Mouse (Mus musculus) kidney, adult 2 months (tissue): ENCODE data around the gene Cacfd1. TPM values are rescaled to one million over a fixed set of nuclear protein-coding genes. Genes with fewer than 3 reads are reported as not detected.

ENCODE experiments used
- DNase-seq: peaks from one replicate; pipeline ENCODE4 v3.0.0; 2021
- H3K27ac ChIP-seq: fragments of 200-500 bp; 2 replicates; pipeline ENCODE4 v1.5.1; 2012; ENCODE audit warnings: low read depth, low read length, control low read depth, inconsistent platforms; ENCODE audit not compliant: insufficient read depth
- H3K27me3 ChIP-seq: fragments of 200-500 bp; replicated peaks from 2 replicates; pipeline ENCODE4 v1.6.1; 2012; ENCODE audit warnings: mild to moderate bottlenecking, moderate library complexity, low read length, inconsistent platforms; ENCODE audit not compliant: control insufficient read depth, insufficient read depth
- H3K36me3 ChIP-seq: fragments of 200-500 bp; 2 replicates; pipeline ENCODE4 v1.6.1; 2012; ENCODE audit warnings: mild to moderate bottlenecking, moderate library complexity, low read length, inconsistent platforms; ENCODE audit not compliant: control insufficient read depth, insufficient read depth
- H3K4me1 ChIP-seq: fragments of 200-500 bp; 2 replicates; pipeline ENCODE4 v1.6.1; 2011; ENCODE audit warnings: low read length; ENCODE audit not compliant: control insufficient read depth, insufficient read depth
- H3K4me3 ChIP-seq: fragments of 200-500 bp; 2 replicates; pipeline ENCODE4 v1.5.1; 2011; ENCODE audit warnings: mild to moderate bottlenecking, low read depth, low read length, control low read depth; ENCODE audit not compliant: insufficient read depth
- CTCF ChIP-seq: fragments of 200-500 bp; conservative IDR thresholded peaks from 2 replicates; pipeline ENCODE4 v1.5.1; 2011; ENCODE audit warnings: low read depth, mild to moderate bottlenecking, control low read depth, low read length, moderate library complexity, mixed read lengths; ENCODE audit not compliant: insufficient read depth, insufficient read length
- POLR2A ChIP-seq: fragments of 200-500 bp; IDR thresholded peaks from one replicate; pipeline ENCODE4 v1.6.1; 2011; ENCODE audit warnings: low read depth, low read length, control low read depth
- WGBS: fragments of 180-500 bp; shearing (Covaris S2); methylation state at CpG from one replicate; pipeline ENCODE4 v1.1.7; 2018; 5-methylcytosine and 5-hydroxymethylcytosine counted together
- polyA plus RNA-seq: library from polyadenylated mRNA; depleted of rRNA; stranded (reverse); fragments of >200 nt; gene quantifications from 2 replicates; pipeline ENCODE4 v1.2.3, GENCODE M21; 2012

Cacfd1 gene
- polyA plus RNA-seq, 1 experiment, result 72.7 TPM

DNA sequence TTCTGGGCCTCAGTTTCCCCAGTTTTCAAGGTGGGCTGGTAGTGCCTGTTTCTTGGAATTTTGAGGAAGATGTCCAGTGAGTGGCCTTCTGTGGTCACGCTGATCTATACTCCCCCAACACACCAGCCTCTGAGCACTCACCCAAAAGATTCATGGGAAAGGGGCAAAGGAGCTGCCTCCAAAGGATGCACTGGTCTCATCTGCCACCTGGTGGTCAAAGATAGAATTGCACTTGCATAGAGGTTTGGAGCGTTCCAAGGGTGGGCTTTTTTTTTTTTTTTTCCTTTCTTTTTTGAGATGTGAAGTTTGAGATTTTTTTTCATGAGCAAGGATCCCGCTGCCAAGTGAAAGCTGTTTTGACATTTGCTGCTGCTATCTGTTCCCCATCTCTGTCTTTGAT, 28.9 kb downstream of the Cacfd1 start:
- WGBS, result 1% methylated on average over 3 of the region's 3 CpGs
- DNase-seq, result peak; percentile 72

DNA sequence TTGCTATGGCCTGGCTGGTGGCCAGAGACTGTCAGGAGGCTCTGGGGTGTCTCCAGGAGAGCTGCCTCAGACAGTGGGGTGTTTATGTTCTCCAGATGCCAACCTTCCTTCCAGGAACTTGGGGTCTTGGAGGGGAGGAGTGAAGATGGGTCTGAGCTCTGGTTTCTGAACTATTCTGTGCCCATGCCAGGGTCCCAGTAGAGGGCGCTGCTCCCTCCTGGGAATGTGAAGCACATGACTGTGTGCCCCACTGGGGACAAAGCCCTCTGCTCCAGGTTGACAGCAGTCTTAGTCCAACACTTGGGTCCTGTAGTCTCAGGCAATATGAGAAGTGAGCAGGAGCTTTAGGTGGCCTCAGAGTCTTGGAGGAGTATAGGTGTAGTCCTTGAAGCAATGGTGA, 29.6 kb downstream of the Cacfd1 start:
- H3K4me1 ChIP-seq, result peaks cover 7% of the 10 kb centered on the region; the same call in 1 of the 2 replicates
- DNase-seq, result peak; percentile 68
- TF ChIP-seq CTCF (peak; percentile 44), POLR2A (no peak)
- no peak overlapping the region for H3K27ac ChIP-seq
- H3K36me3 ChIP-seq, result no peaks in the 10 kb centered on the region
- H3K27me3 ChIP-seq, result no peaks in the 10 kb centered on the region
- no peak overlapping the region for H3K4me3 ChIP-seq
- WGBS, result 17% methylated on average over 1 of the region's 1 CpGs

More for the DNA sequence above, 28.9 kb downstream of the Cacfd1 start:
- Histone ChIP-seq H3K27ac (no peak overlapping the region), H3K36me3 (no peaks in the 10 kb centered on the region), H3K27me3 (no peaks in the 10 kb centered on the region), H3K4me1 (peaks cover 7% of the 10 kb centered on the region; the same call in 1 of the 2 replicates), H3K4me3 (no peak overlapping the region)
- TF ChIP-seq POLR2A (no peak), CTCF (peak; percentile 92)

DNA sequence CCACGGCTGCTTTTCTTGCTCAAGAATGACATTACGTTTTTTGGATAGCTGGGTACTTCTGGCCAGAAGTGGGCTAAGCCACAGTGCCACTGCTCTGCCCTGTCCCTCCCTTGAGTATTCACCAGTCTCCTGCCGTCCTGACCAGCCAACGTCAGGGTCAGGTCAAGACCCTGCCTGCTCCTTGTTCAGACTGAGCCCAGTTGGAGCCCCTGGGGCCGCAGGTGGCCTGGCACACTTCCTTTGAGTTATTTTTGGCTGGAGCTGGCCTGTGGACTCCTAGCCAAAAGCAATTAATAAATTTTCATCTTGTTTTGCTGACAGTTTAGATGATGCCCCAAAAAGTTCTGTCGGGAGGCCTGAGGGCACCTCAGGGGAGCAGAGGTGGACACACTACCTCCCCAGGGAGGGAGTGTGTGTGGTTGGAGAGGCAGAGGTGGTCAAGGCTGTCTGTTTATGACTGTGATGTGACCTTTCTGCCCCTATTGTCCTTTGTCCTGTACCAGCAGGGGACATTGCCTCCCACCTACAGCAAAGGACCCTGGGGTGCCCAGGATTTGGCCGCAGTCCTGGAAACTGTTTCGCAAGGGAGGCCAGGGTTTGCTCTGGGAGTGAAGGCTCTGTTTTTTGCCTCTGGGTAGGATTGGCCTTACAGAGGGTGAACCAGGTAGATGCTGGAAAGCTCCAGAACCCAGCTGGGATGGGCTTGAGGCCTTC, 32.6 kb downstream of the Cacfd1 start:
- TF ChIP-seq CTCF, result no peak
- WGBS, result 39% methylated on average over 8 of the region's 8 CpGs
- H3K36me3 ChIP-seq, result no peaks in the 10 kb centered on the region
- H3K4me1 ChIP-seq, result peaks cover 7% of the 10 kb centered on the region; the same call in 1 of the 2 replicates
- peak; percentile 90 for DNase-seq
- no peaks in the 10 kb centered on the region for H3K27me3 ChIP-seq
- peak overlapping the region; percentile 69 for H3K27ac ChIP-seq
- no peak overlapping the region for H3K4me3 ChIP-seq

DNA sequence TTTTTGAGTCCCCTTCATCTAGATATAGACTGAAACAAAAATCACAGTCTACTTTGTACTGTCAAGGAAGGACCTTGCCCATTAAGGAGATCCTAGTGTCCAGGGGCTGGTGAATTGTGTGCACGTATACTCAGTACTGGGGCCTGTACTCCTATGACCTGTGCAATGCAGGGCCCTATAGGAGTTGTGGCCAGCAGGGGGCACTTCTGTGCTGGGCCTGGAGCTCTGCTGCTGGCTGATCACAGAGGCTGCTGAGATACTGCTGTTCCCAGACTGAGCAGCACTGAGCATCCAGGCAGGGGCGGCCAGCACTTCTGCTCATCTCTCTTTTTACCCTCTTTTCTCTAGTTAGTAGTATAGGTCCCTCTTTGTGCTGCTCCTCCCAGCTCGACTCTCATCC, 33.7 kb downstream of the Cacfd1 start:
- 38% methylated on average over 3 of the region's 3 CpGs for WGBS
- H3K4me3 ChIP-seq, result no peak overlapping the region
- peak; percentile 88 for DNase-seq
- TF ChIP-seq POLR2A, result no peak
- peak; percentile 78 for TF ChIP-seq CTCF
- H3K27ac ChIP-seq, result no peak overlapping the region
- H3K36me3 ChIP-seq, result no peaks in the 10 kb centered on the region
- peaks cover 7% of the 10 kb centered on the region; the same call in 1 of the 2 replicates for H3K4me1 ChIP-seq
- no peaks in the 10 kb centered on the region for H3K27me3 ChIP-seq

DNA sequence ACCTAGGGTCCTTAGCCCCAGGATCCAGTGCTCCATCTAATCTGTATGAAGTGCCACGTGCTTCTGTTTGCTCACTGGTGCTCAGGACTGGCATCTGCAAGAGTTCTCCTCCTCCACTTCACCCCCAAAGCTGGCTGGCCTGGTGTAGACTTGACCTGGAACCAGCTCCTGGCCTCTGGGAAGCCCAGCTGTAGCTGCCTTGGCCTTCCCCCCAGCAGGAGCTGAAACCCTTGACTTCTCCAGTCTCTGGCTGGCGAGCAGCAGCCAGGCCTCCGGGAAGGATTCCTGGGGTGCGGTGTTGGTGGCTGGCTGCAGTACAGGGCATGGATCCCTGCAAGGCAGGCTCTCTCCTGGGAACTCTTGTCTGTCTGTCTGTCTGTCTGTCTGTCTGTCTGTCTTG, 34.4 kb downstream of the Cacfd1 start:
- no peak overlapping the region for H3K4me3 ChIP-seq
- H3K4me1 ChIP-seq, result 0 out of 2 replicates have a peak, but pooled peaks cover 3% of the 10 kb centered on the region
- no peaks in the 10 kb centered on the region for H3K27me3 ChIP-seq
- peak overlapping the region; percentile 22; the same call in 1 of the 2 replicates for H3K27ac ChIP-seq
- H3K36me3 ChIP-seq, result no peaks in the 10 kb centered on the region
- WGBS, result 62% methylated on average over 4 of the region's 4 CpGs
- DNase-seq, result peak; percentile 52
- no peak for TF ChIP-seq POLR2A
- no peak for TF ChIP-seq CTCF

DNA sequence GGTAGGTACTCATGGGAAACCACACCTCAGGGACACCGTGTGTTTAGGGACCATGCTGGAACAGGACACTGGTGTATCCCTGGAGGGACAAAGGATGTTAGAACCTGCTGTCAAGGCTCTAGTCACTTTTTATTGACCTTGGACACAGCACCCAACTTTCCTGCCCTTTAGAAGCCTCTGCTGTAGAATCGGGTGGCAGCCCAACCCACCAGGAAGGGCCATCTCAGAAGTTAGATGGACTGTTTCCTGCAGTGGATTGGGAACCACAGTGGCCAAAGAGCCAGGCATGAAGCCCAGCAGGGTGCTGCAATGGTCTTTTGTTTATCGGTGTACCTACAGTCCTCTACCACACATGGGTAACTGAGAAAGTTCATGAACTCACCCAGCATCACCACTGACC, 34.9 kb downstream of the Cacfd1 start:
- Histone ChIP-seq H3K27me3 (no peaks in the 10 kb centered on the region), H3K36me3 (no peaks in the 10 kb centered on the region), H3K27ac (peak overlapping the region; percentile 4; the same call in 1 of the 2 replicates), H3K4me1 (0 out of 2 replicates have a peak, but pooled peaks cover 3% of the 10 kb centered on the region), H3K4me3 (no peak overlapping the region)
- WGBS, result 54% methylated on average over 3 of the region's 3 CpGs
- DNase-seq, result peak; percentile 57
- TF ChIP-seq CTCF (no peak), POLR2A (no peak)

DNA sequence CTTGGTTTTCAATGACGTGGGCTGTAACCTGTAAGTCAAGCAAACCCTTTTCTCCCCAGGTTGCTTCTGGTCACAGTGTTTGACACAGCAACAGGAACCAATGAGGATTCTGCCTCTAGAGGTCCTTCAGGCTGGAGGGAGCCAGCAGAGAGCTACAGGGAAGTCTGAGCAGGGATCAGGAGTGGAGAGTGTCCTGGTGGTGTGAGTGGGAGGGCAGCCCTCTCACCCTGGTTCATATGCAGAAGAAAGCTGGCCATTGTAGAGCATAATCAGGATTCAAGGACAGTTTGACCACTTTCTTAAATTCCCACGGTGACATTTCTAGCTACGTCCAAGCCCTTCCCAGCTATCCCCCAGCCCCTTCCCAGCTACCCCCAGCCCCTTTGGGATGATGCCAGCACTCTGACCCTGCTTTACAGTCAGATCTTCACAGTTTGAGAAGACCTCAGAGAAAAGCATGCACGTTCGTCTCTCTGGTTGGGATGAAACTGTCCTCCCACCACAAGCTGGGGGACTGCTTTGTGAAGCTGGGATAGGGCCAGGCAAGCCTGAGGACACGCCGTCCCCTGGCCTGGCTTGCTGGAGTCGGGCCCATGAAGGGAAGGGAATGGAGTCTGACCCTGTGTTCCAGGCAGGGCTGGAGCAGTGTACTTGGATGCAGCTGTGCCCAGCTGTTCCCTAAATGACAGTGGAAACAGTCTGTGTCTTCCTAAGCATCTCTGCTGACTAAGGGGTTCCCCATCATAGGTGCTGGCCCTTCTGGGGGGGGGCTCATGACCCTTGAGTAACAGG, 36.4 kb downstream of the Cacfd1 start:
- WGBS, result 53% methylated on average over 8 of the region's 8 CpGs
- no peak overlapping the region for H3K4me3 ChIP-seq
- no peaks in the 10 kb centered on the region for H3K27me3 ChIP-seq
- peak overlapping the region; percentile 13 for H3K27ac ChIP-seq
- DNase-seq, result peak; percentile 82
- H3K36me3 ChIP-seq, result no peaks in the 10 kb centered on the region
- TF ChIP-seq CTCF, result no peak
- no peak for TF ChIP-seq POLR2A
- H3K4me1 ChIP-seq, result 0 out of 2 replicates have a peak, but pooled peaks cover 3% of the 10 kb centered on the region
